Mouse (Mus musculus) MEL-GATA-1-ER (cell line): ENCODE measurements around the gene Rps6ka2.
"Not testable (repeated sequence)": the region's sequence is repeated elsewhere in the genome, so short reads cannot be mapped to it uniquely, and the experiment has no call there.

ENCODE experiments used
- DNase-seq: peaks from one replicate; pipeline ENCODE4 v3.0.0-alpha.2; 2012; ENCODE audit warnings: low read depth; ENCODE audit errors: extremely low read depth

Gene Rps6ka2

GRCm38 (mm10) chr17:7352596-7352995 is 182.7 kb downstream of the Rps6ka2 start, which contains the start of gene Ttll2:
Ttll2 (minus strand) TSS chr17:7352696.
- not testable (repeated sequence) for DNase-seq
